Mouse (Mus musculus): Measurements from ENCODE around the gene Samt4. TPM values are rescaled to one million over a fixed set of nuclear protein-coding genes. Genes with fewer than 3 reads are reported as not detected.
"Not testable (repeated sequence)": the region's sequence is repeated elsewhere in the genome, so short reads cannot be mapped to it uniquely, and the experiment has no call there.

The Samt4 gene
- not detected in 2 replicates for polyA plus RNA-seq (2015; fragmentation: Nextera tagmentation; extraction: Ambion mirVana)

DNA sequence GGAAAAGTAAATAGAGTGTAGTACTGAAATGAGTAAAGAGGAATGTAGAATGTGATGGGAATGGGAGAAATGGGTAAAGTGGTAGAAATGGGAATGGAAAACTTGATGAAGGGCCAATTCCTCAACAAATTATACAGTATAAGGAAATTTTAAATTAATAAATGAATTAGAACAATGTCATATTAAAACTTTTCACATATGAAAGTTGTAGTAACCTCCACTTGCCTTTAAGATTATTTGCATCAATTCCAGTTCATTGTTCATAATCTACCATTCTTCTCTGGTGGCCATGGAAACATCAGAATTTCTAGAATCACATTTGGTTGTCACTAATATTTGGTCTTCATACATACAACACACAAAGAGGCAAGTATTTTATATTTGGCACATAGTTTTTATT lies at the start of gene Samt4:
Gene Samt4 (plus strand): TSS at position 301 of the 400 bp plus-strand sequence.
- ATAC-seq (ENCODE audit: low FRiP score) = no peak
- no peak within 1 kb of the TSS for H3K4me3 ChIP-seq (replicated peaks)
- H3K27ac ChIP-seq (replicated peaks) = no peak within 1 kb of the TSS
- no peaks in the 10 kb centered on the region for H3K36me3 ChIP-seq
- no peaks in the 10 kb centered on the region for H3K9me3 ChIP-seq (replicated peaks)
- no peaks in the 10 kb centered on the region for H3K4me1 ChIP-seq
- no peaks in the 10 kb centered on the region for H3K27me3 ChIP-seq (replicated peaks)
- H3K4me2 ChIP-seq = no peak within 1 kb of the TSS
- H3K9ac ChIP-seq (replicated peaks) = no peak within 1 kb of the TSS

GRCm38 (mm10) chrX:154443696-154444095 lies 38.1 kb upstream of the Samt4 start:
- not testable (repeated sequence) for H3K4me2 ChIP-seq; H3K9me3 ChIP-seq (replicated peaks); H3K4me3 ChIP-seq (replicated peaks); H3K36me3 ChIP-seq; H3K9ac ChIP-seq (replicated peaks); H3K27ac ChIP-seq (replicated peaks); H3K4me1 ChIP-seq; H3K27me3 ChIP-seq (replicated peaks); ATAC-seq (ENCODE audit: low FRiP score)

- H3K4me2 ChIP-seq; H3K9me3 ChIP-seq (replicated peaks); H3K36me3 ChIP-seq; H3K4me3 ChIP-seq (replicated peaks); ATAC-seq (ENCODE audit: low FRiP score); H3K27me3 ChIP-seq (replicated peaks); H3K4me1 ChIP-seq; H3K27ac ChIP-seq (replicated peaks); H3K9ac ChIP-seq (replicated peaks): not testable (repeated sequence)
- WGBS = 61% methylated on average over 3 of the region's 3 CpGs
These were observed 13.4 kb upstream of the Samt4 start for GRCm38 (mm10) chrX:154468386-154468785.

Other genes with a start within 250 kb of the Samt4 start
- not detected in 2 replicates for gene 4930524N10Rik, start 138.6 kb upstream of the Samt4 start, polyA plus RNA-seq (2015; fragmentation: Nextera tagmentation; extraction: Ambion mirVana)
- not detected in 2 replicates for gene Samt2, start 97.4 kb downstream of the Samt4 start, polyA plus RNA-seq (2015; fragmentation: Nextera tagmentation; extraction: Ambion mirVana)

Data from neural tube, embryonic 15.5 days (tissue).